Mouse (Mus musculus) cerebellum, adult 2 months (tissue): ENCODE measurements around the gene Sptbn1.

Experiments
- CTCF ChIP-seq: fragments of 200-500 bp; IDR thresholded peaks from 2 replicates; pipeline ENCODE4 v1.5.1; 2011; ENCODE audit warnings: low read depth, mild to moderate bottlenecking, control low read depth, low read length, moderate library complexity, borderline replicate concordance; ENCODE audit not compliant: insufficient read depth
- POLR2A ChIP-seq: fragments of 200-500 bp; IDR thresholded peaks from 2 replicates; pipeline ENCODE4 v1.6.1; 2011; ENCODE audit warnings: low read length, control low read depth, borderline replicate concordance; ENCODE audit not compliant: insufficient read depth

DNA sequence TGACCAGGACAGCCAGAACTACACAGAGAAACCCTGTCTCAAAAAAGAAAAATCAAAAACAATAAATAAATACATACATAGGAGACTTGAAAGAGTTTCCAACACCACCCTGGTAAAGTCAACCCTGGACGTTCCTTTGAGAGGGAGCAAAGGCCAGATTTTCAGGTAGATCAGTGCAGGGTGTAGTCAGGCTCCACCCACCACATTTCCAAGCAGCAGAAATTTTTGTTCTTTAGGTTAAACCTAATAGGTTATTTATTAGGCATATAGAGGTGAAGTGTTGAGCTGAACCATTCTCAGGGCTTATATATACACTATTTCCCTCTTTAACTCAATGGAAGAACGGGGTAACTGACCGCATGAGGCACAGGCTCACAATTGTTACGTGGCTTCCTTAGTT lies 77.0 kb downstream of the Sptbn1 start:
- TF ChIP-seq POLR2A (no peak), CTCF (no peak)
